Mouse (Mus musculus): ENCODE measurements around the gene Hnrnpab. TPM values are rescaled to one million over a fixed set of nuclear protein-coding genes. Genes with fewer than 3 reads are reported as not detected.
"Not testable (repeated sequence)": the region's sequence is repeated elsewhere in the genome, so short reads cannot be mapped to it uniquely, and the experiment has no call there.

The Hnrnpab gene
- polyA plus RNA-seq, 1 experiment from 2014 or later = 349 TPM

GRCm38 (mm10) chr11:51627425-51627824, 20.8 kb upstream of the Hnrnpab start:
- Histone ChIP-seq H3K27me3 (ENCODE audit: control insufficient read depth, insufficient read depth, low read depth, low read length) (no peaks in the 10 kb centered on the region), H3K9ac (ENCODE audit: low read length) (no peak overlapping the region), H3K4me1 (replicated peaks; ENCODE audit: control insufficient read depth, insufficient read depth, low read length) (peaks cover 3% of the 10 kb centered on the region; the same call in 1 of the 2 replicates), H3K27ac (ENCODE audit: low read length) (no peak overlapping the region), H3K4me2 (ENCODE audit: low read depth, low read length) (no peak overlapping the region), H3K36me3 (ENCODE audit: control insufficient read depth, insufficient read depth, low read length) (peaks cover 27% of the 10 kb centered on the region), H3K9me3 (ENCODE audit: control insufficient read depth, low read length) (no peaks in the 10 kb centered on the region), H3K4me3 (ENCODE audit: low read length) (no peak overlapping the region)
- 93% methylated on average over 9 of the region's 9 CpGs for WGBS
- no peak for ATAC-seq (ENCODE audit: low read depth)

- Histone ChIP-seq H3K27me3 (ENCODE audit: control insufficient read depth, insufficient read depth, low read depth, low read length) (no peaks in the 10 kb centered on the region), H3K4me3 (ENCODE audit: low read length) (no peak overlapping the region), H3K4me2 (ENCODE audit: low read depth, low read length) (no peak overlapping the region), H3K27ac (ENCODE audit: low read length) (no peak overlapping the region), H3K4me1 (replicated peaks; ENCODE audit: control insufficient read depth, insufficient read depth, low read length) (peaks cover 9% of the 10 kb centered on the region), H3K9me3 (ENCODE audit: control insufficient read depth, low read length) (no peaks in the 10 kb centered on the region), H3K36me3 (ENCODE audit: control insufficient read depth, insufficient read depth, low read length) (peaks cover 27% of the 10 kb centered on the region), H3K9ac (ENCODE audit: low read length) (no peak overlapping the region)
- 73% methylated on average over 5 of the region's 5 CpGs for WGBS
- ATAC-seq (ENCODE audit: low read depth) = no peak
Observed at GRCm38 (mm10) chr11:51625187-51625820, 18.7 kb upstream of the Hnrnpab start.

GRCm38 (mm10) chr11:51622971-51623491, 16.4 kb upstream of the Hnrnpab start:
- H3K27ac ChIP-seq (ENCODE audit: low read length) = no peak overlapping the region
- H3K9ac ChIP-seq (ENCODE audit: low read length) = no peak overlapping the region
- no peaks in the 10 kb centered on the region for H3K9me3 ChIP-seq (ENCODE audit: control insufficient read depth, low read length)
- H3K4me1 ChIP-seq (replicated peaks; ENCODE audit: control insufficient read depth, insufficient read depth, low read length) = peaks cover 10% of the 10 kb centered on the region
- no peak overlapping the region for H3K4me3 ChIP-seq (ENCODE audit: low read length)
- ATAC-seq (ENCODE audit: low read depth) = no peak
- no peak overlapping the region for H3K4me2 ChIP-seq (ENCODE audit: low read depth, low read length)
- no peaks in the 10 kb centered on the region for H3K27me3 ChIP-seq (ENCODE audit: control insufficient read depth, insufficient read depth, low read depth, low read length)
- peaks cover 21% of the 10 kb centered on the region for H3K36me3 ChIP-seq (ENCODE audit: control insufficient read depth, insufficient read depth, low read length)
- WGBS = 83% methylated on average over 7 of the region's 7 CpGs

GRCm38 (mm10) chr11:51621776-51622175, 15.1 kb upstream of the Hnrnpab start:
- Histone ChIP-seq H3K4me1 (replicated peaks; ENCODE audit: control insufficient read depth, insufficient read depth, low read length) (peaks cover 10% of the 10 kb centered on the region), H3K9ac (ENCODE audit: low read length) (no peak overlapping the region), H3K36me3 (ENCODE audit: control insufficient read depth, insufficient read depth, low read length) (peaks cover 18% of the 10 kb centered on the region), H3K4me3 (ENCODE audit: low read length) (no peak overlapping the region), H3K4me2 (ENCODE audit: low read depth, low read length) (no peak overlapping the region), H3K27me3 (ENCODE audit: control insufficient read depth, insufficient read depth, low read depth, low read length) (no peaks in the 10 kb centered on the region), H3K27ac (ENCODE audit: low read length) (no peak overlapping the region), H3K9me3 (ENCODE audit: control insufficient read depth, low read length) (no peaks in the 10 kb centered on the region)
- ATAC-seq (ENCODE audit: low read depth) = no peak
- WGBS = 89% methylated on average over 2 of the region's 2 CpGs

- 1% methylated on average over 11 of the region's 11 CpGs for WGBS
- peak overlapping the region; percentile 88 for H3K4me3 ChIP-seq (ENCODE audit: low read length)
- no peaks in the 10 kb centered on the region for H3K27me3 ChIP-seq (ENCODE audit: control insufficient read depth, insufficient read depth, low read depth, low read length)
- no peak for ATAC-seq (ENCODE audit: low read depth)
- peak overlapping the region; percentile 83 for H3K9ac ChIP-seq (ENCODE audit: low read length)
- peaks cover 14% of the 10 kb centered on the region for H3K36me3 ChIP-seq (ENCODE audit: control insufficient read depth, insufficient read depth, low read length)
- peaks cover 17% of the 10 kb centered on the region for H3K4me1 ChIP-seq (replicated peaks; ENCODE audit: control insufficient read depth, insufficient read depth, low read length)
- H3K27ac ChIP-seq (ENCODE audit: low read length) = peak overlapping the region; percentile 50; the same call in 1 of the 2 replicates
- H3K9me3 ChIP-seq (ENCODE audit: control insufficient read depth, low read length) = no peaks in the 10 kb centered on the region
- H3K4me2 ChIP-seq (ENCODE audit: low read depth, low read length) = peak overlapping the region; percentile 86
Observed at GRCm38 (mm10) chr11:51620084-51620483, 13.4 kb upstream of the Hnrnpab start.

GRCm38 (mm10) chr11:51619409-51620060, 12.9 kb upstream of the Hnrnpab start, which contains the start of gene Nhp2:
Gene Nhp2 (plus strand): TSS chr11:51619735.
- Histone ChIP-seq H3K27ac (ENCODE audit: low read length) (peak within 1 kb of the TSS; percentile 50; the same call in 1 of the 2 replicates), H3K9me3 (ENCODE audit: control insufficient read depth, low read length) (no peaks in the 10 kb centered on the region), H3K4me1 (replicated peaks; ENCODE audit: control insufficient read depth, insufficient read depth, low read length) (peaks cover 22% of the 10 kb centered on the region), H3K27me3 (ENCODE audit: control insufficient read depth, insufficient read depth, low read depth, low read length) (no peaks in the 10 kb centered on the region), H3K36me3 (ENCODE audit: control insufficient read depth, insufficient read depth, low read length) (peaks cover 11% of the 10 kb centered on the region), H3K4me2 (ENCODE audit: low read depth, low read length) (peak within 1 kb of the TSS; percentile 86), H3K9ac (ENCODE audit: low read length) (peak within 1 kb of the TSS; percentile 83), H3K4me3 (ENCODE audit: low read length) (peak within 1 kb of the TSS; percentile 88)
- 0% methylated on average over 49 of the region's 51 CpGs for WGBS
- ATAC-seq (ENCODE audit: low read depth) = peak; percentile 92

GRCm38 (mm10) chr11:51618894-51619408, 12.3 kb upstream of the Hnrnpab start:
- no peak overlapping the region for H3K27ac ChIP-seq (ENCODE audit: low read length)
- peak overlapping the region; percentile 46 for H3K9ac ChIP-seq (ENCODE audit: low read length)
- H3K36me3 ChIP-seq (ENCODE audit: control insufficient read depth, insufficient read depth, low read length) = peaks cover 5% of the 10 kb centered on the region
- H3K4me2 ChIP-seq (ENCODE audit: low read depth, low read length) = peak overlapping the region; percentile 86
- WGBS = 41% methylated on average over 8 of the region's 8 CpGs
- H3K4me1 ChIP-seq (replicated peaks; ENCODE audit: control insufficient read depth, insufficient read depth, low read length) = peaks cover 23% of the 10 kb centered on the region
- H3K4me3 ChIP-seq (ENCODE audit: low read length) = peak overlapping the region; percentile 88
- no peaks in the 10 kb centered on the region for H3K27me3 ChIP-seq (ENCODE audit: control insufficient read depth, insufficient read depth, low read depth, low read length)
- ATAC-seq (ENCODE audit: low read depth) = peak; percentile 16
- no peaks in the 10 kb centered on the region for H3K9me3 ChIP-seq (ENCODE audit: control insufficient read depth, low read length)

- 3% methylated on average over 4 of the region's 4 CpGs for WGBS
- Histone ChIP-seq H3K9me3 (ENCODE audit: control insufficient read depth, low read length) (no peaks in the 10 kb centered on the region), H3K27me3 (ENCODE audit: control insufficient read depth, insufficient read depth, low read depth, low read length) (no peaks in the 10 kb centered on the region), H3K36me3 (ENCODE audit: control insufficient read depth, insufficient read depth, low read length) (no peaks in the 10 kb centered on the region; the same call in 1 of the 2 replicates), H3K27ac (ENCODE audit: low read length) (no peak overlapping the region), H3K9ac (ENCODE audit: low read length) (no peak overlapping the region), H3K4me1 (replicated peaks; ENCODE audit: control insufficient read depth, insufficient read depth, low read length) (peaks cover 23% of the 10 kb centered on the region), H3K4me2 (ENCODE audit: low read depth, low read length) (no peak overlapping the region), H3K4me3 (ENCODE audit: low read length) (no peak overlapping the region)
- ATAC-seq (ENCODE audit: low read depth) = no peak
Observed at GRCm38 (mm10) chr11:51617693-51618092, 11.0 kb upstream of the Hnrnpab start.

GRCm38 (mm10) chr11:51616113-51616512, 9.5 kb upstream of the Hnrnpab start:
- not testable (repeated sequence) for H3K9me3 ChIP-seq (ENCODE audit: control insufficient read depth, low read length); H3K27me3 ChIP-seq (ENCODE audit: control insufficient read depth, insufficient read depth, low read depth, low read length); H3K4me3 ChIP-seq (ENCODE audit: low read length); ATAC-seq (ENCODE audit: low read depth); H3K36me3 ChIP-seq (ENCODE audit: control insufficient read depth, insufficient read depth, low read length)
- peak overlapping the region; percentile 99 for H3K27ac ChIP-seq (ENCODE audit: low read length)
- H3K9ac ChIP-seq (ENCODE audit: low read length) = peak overlapping the region; percentile 82; the same call in 1 of the 2 replicates
- WGBS = 86% methylated on average over 7 of the region's 7 CpGs
- H3K4me2 ChIP-seq (ENCODE audit: low read depth, low read length) = peak overlapping the region; percentile 89
- H3K4me1 ChIP-seq (replicated peaks; ENCODE audit: control insufficient read depth, insufficient read depth, low read length) = peaks cover 22% of the 10 kb centered on the region

All from lung, embryonic 16.5 days (tissue).